Mouse (Mus musculus): Measurements from ENCODE around the gene Gm13289.
"Not testable (repeated sequence)": the region's sequence is repeated elsewhere in the genome, so short reads cannot be mapped to it uniquely, and the experiment has no call there.

Gm13289 gene

GRCm38 (mm10) chr4:88782335-88782734, 5.6 kb downstream of the Gm13289 start:
- CTCF ChIA-PET = not testable (repeated sequence)

- CTCF ChIA-PET = not testable (repeated sequence)
Measured at GRCm38 (mm10) chr4:88785409-88785808, 8.7 kb downstream of the Gm13289 start, which contains the start of gene Gm13276. Gene Gm13276 (plus strand): TSS chr4:88785709.

GRCm38 (mm10) chr4:88788402-88788801, 11.7 kb downstream of the Gm13289 start, which contains the start of gene Gm13277:
Gene Gm13277 (plus strand): TSS chr4:88788632.
- CTCF ChIA-PET = not testable (repeated sequence)

GRCm38 (mm10) chr4:88791250-88791649, 14.5 kb downstream of the Gm13289 start, which contains the start of gene Gm13278:
Gene Gm13278 (plus strand): TSS chr4:88791550.
- CTCF ChIA-PET = not testable (repeated sequence)

GRCm38 (mm10) chr4:88793936-88794675, 17.4 kb downstream of the Gm13289 start, which contains the start of gene Gm13275:
Gene Gm13275 (plus strand): TSS chr4:88794487.
- CTCF ChIA-PET = not testable (repeated sequence)

GRCm38 (mm10) chr4:88797097-88797496, 20.4 kb downstream of the Gm13289 start, which contains the start of gene Gm13279:
Gene Gm13279 (plus strand): TSS chr4:88797397.
- CTCF ChIA-PET = not testable (repeated sequence)

- CTCF ChIA-PET = not testable (repeated sequence)
Measured at GRCm38 (mm10) chr4:88799365-88799764, 22.6 kb downstream of the Gm13289 start, which contains the start of gene Gm13285. Gene Gm13285 (plus strand): TSS chr4:88799665.

- CTCF ChIA-PET = not testable (repeated sequence)
Measured at GRCm38 (mm10) chr4:88802954-88803353, 26.2 kb downstream of the Gm13289 start, which contains the start of gene Gm13287. Gene Gm13287 (plus strand): TSS chr4:88803254.

GRCm38 (mm10) chr4:88805231-88805630, 28.5 kb downstream of the Gm13289 start, which contains the start of gene Gm13288:
Gene Gm13288 (plus strand): TSS chr4:88805531.
- CTCF ChIA-PET = not testable (repeated sequence)

- CTCF ChIA-PET = not testable (repeated sequence)
Measured at GRCm38 (mm10) chr4:88805761-88806160, 29.0 kb downstream of the Gm13289 start.

- CTCF ChIA-PET = no interaction called here
Measured at GRCm38 (mm10) chr4:88815928-88816327, 39.2 kb downstream of the Gm13289 start, which contains the start of gene Ifna7. Gene Ifna7 (plus strand): TSS chr4:88816228.

GRCm38 (mm10) chr4:88819659-88820058, 42.9 kb downstream of the Gm13289 start, which contains the start of gene Ifna11:
Gene Ifna11 (plus strand): TSS chr4:88819959.
- CTCF ChIA-PET = no interaction called here

- CTCF ChIA-PET = interaction anchor here (0.6 kb wide), 1 partner anchor 404 kb away, joined by 4 read pairs; no protein-coding TSS in a partner anchor
Measured at GRCm38 (mm10) chr4:88822995-88823394, 46.3 kb downstream of the Gm13289 start.

Data from spleen, embryonic (tissue).